Mouse (Mus musculus) CH12.LX (cell line): Measurements from ENCODE around the gene Adam22. TPM values are rescaled to one million over a fixed set of nuclear protein-coding genes. Genes with fewer than 3 reads are reported as not detected.

Experiments
- DNase-seq: peaks from one replicate; pipeline ENCODE4 v3.0.0-alpha.2; 2013; ENCODE audit errors: extremely low read depth
- H3K27ac ChIP-seq: 2 replicates; pipeline ENCODE4 v1.5.1; 2012; ENCODE audit warnings: low read depth, mild to moderate bottlenecking, control low read depth, moderate library complexity; ENCODE audit not compliant: insufficient read depth
- H3K27me3 ChIP-seq: replicated peaks from 2 replicates; pipeline ENCODE3; 2012; ENCODE audit warnings: inconsistent platforms
- H3K36me3 ChIP-seq, 2 experiments: replicated peaks in 1 of 2; 2 replicates each; pipeline versions ENCODE3 to v1.6.1; 2012; ENCODE audit warnings: inconsistent platforms in 1 of 2, low read length in 1 of 2, mild to moderate bottlenecking in 1 of 2, mixed read lengths in 1 of 2, moderate library complexity in 1 of 2; ENCODE audit not compliant: control insufficient read depth in 1 of 2, insufficient read depth in 1 of 2
- H3K4me1 ChIP-seq, 2 experiments: 2 replicates each; pipeline ENCODE4 v1.6.1; 2012; ENCODE audit warnings: inconsistent platforms in 1 of 2, moderate library complexity in 1 of 2; ENCODE audit not compliant: insufficient read depth in 2 of 2, control insufficient read depth in 1 of 2
- H3K4me2 ChIP-seq: 2 replicates; pipeline ENCODE4 v1.6.1; 2012; ENCODE audit warnings: low read depth, mild to moderate bottlenecking, control low read depth; ENCODE audit not compliant: poor library complexity, insufficient read depth, severe bottlenecking
- H3K4me3 ChIP-seq, 3 experiments: fragments of 150-350 bp in 1 of 3; sonication (generic) in 1 of 3; replicated peaks in 1 of 3; 2 replicates each; pipeline versions ENCODE3 to v1.5.1; 2011 to 2012; ENCODE audit warnings: low read depth in 2 of 3, low read length in 2 of 3, mild to moderate bottlenecking in 2 of 3, moderate library complexity in 2 of 3, control low read depth in 1 of 3, improper control_type of control experiment in 1 of 3, inconsistent platforms in 1 of 3, mixed read lengths in 1 of 3; ENCODE audit not compliant: poor library complexity in 1 of 3
- H3K79me2 ChIP-seq: replicated peaks from 2 replicates; pipeline ENCODE4 v1.6.1; 2012; ENCODE audit warnings: mild to moderate bottlenecking, moderate library complexity; ENCODE audit not compliant: control insufficient read depth, poor library complexity, insufficient read depth, severe bottlenecking; ENCODE audit errors: extremely low read depth
- H3K9ac ChIP-seq: 2 replicates; pipeline ENCODE4 v1.6.1; 2012; ENCODE audit warnings: low read depth, mild to moderate bottlenecking, control low read depth, moderate library complexity; ENCODE audit not compliant: insufficient read depth
- H3K9me3 ChIP-seq: replicated peaks from 2 replicates; pipeline ENCODE3; 2012; ENCODE audit warnings: low read length, inconsistent platforms, mixed read lengths
- CHD2 ChIP-seq: IDR thresholded peaks from 2 replicates; pipeline ENCODE4 v1.6.1; 2011; ENCODE audit warnings: low read length, improper control_type of control experiment
- CTCF ChIP-seq, 2 experiments: IDR thresholded peaks in 1 of 2; conservative IDR thresholded peaks in 1 of 2; 2 replicates each; pipeline ENCODE4 v1.5.1; 2011 to 2012; ENCODE audit warnings: low read depth in 2 of 2, low read length in 2 of 2, improper control_type of control experiment in 1 of 2, inconsistent platforms in 1 of 2, mild to moderate bottlenecking in 1 of 2, moderate library complexity in 1 of 2
- ELF1 ChIP-seq: IDR thresholded peaks from 2 replicates; pipeline ENCODE4 v1.6.1; 2014; ENCODE audit warnings: low read depth, mild to moderate bottlenecking, inconsistent platforms, low read length, improper control_type of control experiment
- EP300 ChIP-seq: IDR thresholded peaks from 2 replicates; pipeline ENCODE4 v1.6.1; 2011; ENCODE audit warnings: low read length, improper control_type of control experiment
- ETS1 ChIP-seq: conservative IDR thresholded peaks from 2 replicates; pipeline ENCODE4 v1.6.1; 2012; ENCODE audit warnings: low read depth, mild to moderate bottlenecking, inconsistent platforms, low read length, improper control_type of control experiment, moderate library complexity
- GABPA ChIP-seq: IDR thresholded peaks from 2 replicates; pipeline ENCODE4 v1.6.1; 2012; ENCODE audit warnings: low read depth, low read length, improper control_type of control experiment, inconsistent platforms; ENCODE audit not compliant: insufficient replicate concordance
- HCFC1 ChIP-seq: IDR thresholded peaks from 2 replicates; pipeline ENCODE4 v1.6.1; 2012; ENCODE audit warnings: low read depth, mild to moderate bottlenecking, inconsistent platforms, low read length, improper control_type of control experiment
- JUN ChIP-seq: IDR thresholded peaks from 2 replicates; pipeline ENCODE4 v1.6.1; 2011; ENCODE audit warnings: low read depth, mild to moderate bottlenecking, low read length, improper control_type of control experiment, moderate library complexity; ENCODE audit not compliant: insufficient read depth
- JUND ChIP-seq: conservative IDR thresholded peaks from 2 replicates; pipeline ENCODE4 v1.6.1; 2011; ENCODE audit warnings: low read depth, low read length, improper control_type of control experiment
- KAT2A ChIP-seq: IDR thresholded peaks from 2 replicates; pipeline ENCODE4 v1.6.1; 2012; ENCODE audit warnings: low read length, improper control_type of control experiment, inconsistent platforms; ENCODE audit not compliant: insufficient replicate concordance
- MAFK ChIP-seq: IDR thresholded peaks from 2 replicates; pipeline ENCODE4 v1.6.1; 2011; ENCODE audit warnings: low read length, improper control_type of control experiment; ENCODE audit not compliant: insufficient replicate concordance
- MAZ ChIP-seq: IDR thresholded peaks from 2 replicates; pipeline ENCODE4 v1.6.1; 2012; ENCODE audit warnings: low read depth, mild to moderate bottlenecking, inconsistent platforms, low read length, improper control_type of control experiment, moderate library complexity
- MYC ChIP-seq: IDR thresholded peaks from 2 replicates; pipeline ENCODE4 v1.6.1; 2011; ENCODE audit warnings: low read depth, mild to moderate bottlenecking, improper control_type of control experiment, low read length
- NRF1 ChIP-seq: IDR thresholded peaks from 2 replicates; pipeline ENCODE4 v1.6.1; 2014; ENCODE audit warnings: low read depth, mild to moderate bottlenecking, inconsistent platforms, low read length, improper control_type of control experiment, moderate library complexity
- POLR2A ChIP-seq: IDR thresholded peaks from 2 replicates; pipeline ENCODE4 v1.6.1; 2011; ENCODE audit warnings: low read depth, mild to moderate bottlenecking, improper control_type of control experiment, low read length
- POLR2AphosphoS2 ChIP-seq: IDR thresholded peaks from 2 replicates; pipeline ENCODE4 v1.6.1; 2011; ENCODE audit warnings: low read depth, low read length, improper control_type of control experiment
- RCOR1 ChIP-seq: conservative IDR thresholded peaks from 2 replicates; pipeline ENCODE4 v1.6.1; 2012; ENCODE audit warnings: low read depth, mild to moderate bottlenecking, inconsistent platforms, low read length, improper control_type of control experiment
- SIN3A ChIP-seq: IDR thresholded peaks from 2 replicates; pipeline ENCODE4 v1.6.1; 2012; ENCODE audit warnings: low read length, improper control_type of control experiment, inconsistent platforms
- TBP ChIP-seq: conservative IDR thresholded peaks from 2 replicates; pipeline ENCODE4 v1.6.1; 2011; ENCODE audit warnings: low read depth, low read length, improper control_type of control experiment
- UBTF ChIP-seq: IDR thresholded peaks from 2 replicates; pipeline ENCODE4 v1.6.1; 2012; ENCODE audit warnings: low read depth, mild to moderate bottlenecking, inconsistent platforms, low read length, improper control_type of control experiment, moderate library complexity
- USF2 ChIP-seq: conservative IDR thresholded peaks from 2 replicates; pipeline ENCODE4 v1.6.1; 2011; ENCODE audit warnings: low read depth, low read length, improper control_type of control experiment
- ZKSCAN1 ChIP-seq: IDR thresholded peaks from 2 replicates; pipeline ENCODE4 v1.6.1; 2012; ENCODE audit warnings: low read depth, inconsistent platforms, low read length, improper control_type of control experiment, borderline replicate concordance
- ZNF384 ChIP-seq: IDR thresholded peaks from 2 replicates; pipeline ENCODE4 v1.6.1; 2012; ENCODE audit warnings: low read depth, low read length, improper control_type of control experiment, inconsistent platforms
- dilution Hi-C: fragments of 300-500 bp; cut with MboI; formaldehyde crosslinking; loops from 2 replicates; pipeline ENCODE4 v1.14.3; 2020; ENCODE audit warnings: low sequenced_read_pairs; ENCODE audit not compliant: extremely low pct_unique_long_range_greater_than_20kb, extremely low pct_ligation_motif_present
- in situ Hi-C: fragments of 300-500 bp; cut with MboI; formaldehyde crosslinking; loops from 3 replicates; pipeline ENCODE4 v1.14.3; 2019; ENCODE audit warnings: low sequenced_read_pairs, low pct_ligation_motif_present, low pct_unique_long_range_greater_than_20kb, mixed read lengths
- polyA plus RNA-seq: library from polyadenylated mRNA; unstranded; fragments of >175 nt; gene quantifications from 2 replicates; pipeline ENCODE4 v1.2.1, GENCODE M21; 2012; ENCODE audit warnings: low read depth; ENCODE audit not compliant: insufficient read length
- total RNA-seq, 2 experiments: library from RNA; depleted of rRNA; stranded (reverse); fragments of 300-350 nt in 1 of 2; fragments of >200 nt in 1 of 2; gene quantifications; 2 replicates each; pipeline ENCODE4 v1.2.3; 2012 to 2014

Adam22 gene
- total and polyA plus RNA-seq, 3 experiments, result 0.07 to 0.55 (median 0.14) TPM

DNA sequence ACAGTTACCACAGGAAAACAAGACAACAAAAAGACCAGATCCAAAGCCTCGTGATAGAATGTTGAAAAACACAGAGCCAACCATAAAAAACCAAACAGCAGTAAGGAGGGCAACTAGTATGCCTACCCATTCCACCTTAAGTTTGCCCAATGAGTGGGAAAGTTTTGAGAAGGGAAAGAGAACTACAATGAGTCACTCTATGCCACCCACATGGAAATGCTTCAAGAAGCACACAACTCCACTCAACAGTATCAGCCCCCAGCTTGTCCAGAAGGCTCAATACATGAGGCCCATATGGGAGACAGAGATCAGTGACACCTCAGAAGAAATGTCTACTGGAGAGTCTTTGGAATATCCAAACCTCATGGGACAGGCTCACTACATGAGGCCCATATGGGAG lies 187.3 kb downstream of the Adam22 start:
- Histone ChIP-seq H3K4me3 (no peak overlapping the region), H3K36me3 (no peaks in the 10 kb centered on the region), H3K79me2 (no peaks in the 10 kb centered on the region), H3K4me1 (no peaks in the 10 kb centered on the region), H3K4me2 (no peak overlapping the region), H3K9me3 (no peaks in the 10 kb centered on the region), H3K27me3 (no peaks in the 10 kb centered on the region), H3K27ac (no peak overlapping the region), H3K9ac (no peak overlapping the region)
- no peak for DNase-seq
- dilution Hi-C loops (no loop called here), in situ Hi-C loops (no loop called here)
- TF ChIP-seq USF2, result no peak
- TF ChIP-seq ZKSCAN1, result no peak
- no peak for TF ChIP-seq ETS1
- no peak for TF ChIP-seq POLR2AphosphoS2
- no peak for TF ChIP-seq MAFK
- no peak for TF ChIP-seq CTCF (conservative IDR thresholded peaks at IDR 0.05 in 1 of 2, IDR thresholded peaks at IDR 0.05 in 1 of 2; ENCODE audit: low read depth in 2 of 2, low read length in 2 of 2)
- TF ChIP-seq ELF1, result no peak
- TF ChIP-seq POLR2A, result no peak
- TF ChIP-seq EP300, result no peak
- no peak for TF ChIP-seq HCFC1
- no peak for TF ChIP-seq JUN
- no peak for TF ChIP-seq KAT2A
- TF ChIP-seq RCOR1, result no peak
- no peak for TF ChIP-seq UBTF
- TF ChIP-seq GABPA, result no peak
- no peak for TF ChIP-seq NRF1
- TF ChIP-seq ZNF384, result no peak
- TF ChIP-seq TBP, result no peak
- no peak for TF ChIP-seq CHD2

DNA sequence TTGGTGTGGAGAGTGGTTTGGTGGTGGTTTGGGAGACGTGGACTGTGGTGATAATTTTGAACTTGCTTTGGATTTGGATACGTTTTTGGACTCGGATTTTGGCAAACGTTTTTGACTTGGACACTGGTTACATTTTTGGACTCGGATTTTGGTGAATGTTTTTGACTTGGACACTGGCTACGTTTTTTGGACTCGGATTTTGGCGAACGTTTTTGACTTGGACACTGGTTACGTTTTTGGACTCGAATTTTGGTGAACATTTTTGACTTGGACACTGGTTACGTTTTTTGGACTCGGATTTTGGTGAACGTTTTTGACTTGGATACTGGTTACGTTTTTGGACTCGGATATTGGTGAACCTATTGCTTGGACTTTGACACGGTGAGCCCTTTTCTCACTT lies 189.8 kb downstream of the Adam22 start:
- no peak overlapping the region for H3K27ac ChIP-seq
- no peak for DNase-seq
- no peaks in the 10 kb centered on the region for H3K4me1 ChIP-seq
- no peaks in the 10 kb centered on the region for H3K36me3 ChIP-seq
- in situ Hi-C loops (no loop called here), dilution Hi-C loops (no loop called here)
- H3K4me3 ChIP-seq, result no peak overlapping the region
- H3K79me2 ChIP-seq, result no peaks in the 10 kb centered on the region
- no peak overlapping the region for H3K4me2 ChIP-seq
- no peaks in the 10 kb centered on the region for H3K27me3 ChIP-seq
- no peaks in the 10 kb centered on the region for H3K9me3 ChIP-seq
- TF ChIP-seq ZKSCAN1, result no peak
- no peak for TF ChIP-seq POLR2A
- TF ChIP-seq MAZ, result no peak
- TF ChIP-seq MYC, result no peak
- TF ChIP-seq GABPA, result no peak
- no peak for TF ChIP-seq JUND
- TF ChIP-seq UBTF, result no peak
- TF ChIP-seq SIN3A, result no peak
- H3K9ac ChIP-seq, result no peak overlapping the region
